Mouse (Mus musculus): ENCODE measurements around the gene Cfhr1. TPM values are rescaled to one million over a fixed set of nuclear protein-coding genes. Genes with fewer than 3 reads are reported as not detected.

Gene Cfhr1
- total RNA-seq (2023), result not detected

GRCm38 (mm10) chr1:139560024-139560423 is at the start of gene Cfhr1:
TSS of gene Cfhr1 (minus strand) at chr1:139560272.

GRCm38 (mm10) chr1:139501258-139501752 is 58.8 kb downstream of the Cfhr1 start, which contains the start of gene F13b:
TSS of gene F13b (plus strand) at chr1:139501702.

Other genes with a start within 250 kb of the Cfhr1 start
- gene Crb1, start 183.2 kb downstream of the Cfhr1 start, total RNA-seq (2023), result not detected
- 1 to 10 TPM; 7.3 to 7.6 TPM for gene Zbtb41, start 138.0 kb downstream of the Cfhr1 start, total RNA-seq (2023)
- 10 to 100 TPM; 37.9 to 41.7 TPM for gene Aspm, start 105.5 kb downstream of the Cfhr1 start, total RNA-seq (2023)
- gene F13b, start 58.6 kb downstream of the Cfhr1 start, total RNA-seq (2023), result not detected
- gene Gm4788, start 221.0 kb upstream of the Cfhr1 start, total RNA-seq (2023), result under 1 TPM in 1 of 2 experiments, not detected in 1; 0.26 TPM

Measured in neutrophil, adult 83 days (primary cell).